Mouse (Mus musculus): ENCODE data around the gene Nlrc4. TPM values are rescaled to one million over a fixed set of nuclear protein-coding genes. Genes with fewer than 3 reads are reported as not detected.

Gene Nlrc4
- total RNA-seq, 2 experiments from 2014 or later, result 0.09 to 0.23 TPM

Other genes with a start within 250 kb of the Nlrc4 start
- gene Memo1, start 163.6 kb downstream of the Nlrc4 start, total RNA-seq (2021), result 10 to 100 TPM; 53.1 to 60.0 TPM
- 10 to 100 TPM; 50.0 to 57.8 TPM for gene Dpy30, start 135.2 kb downstream of the Nlrc4 start, total RNA-seq (2021)
- 10 to 100 TPM; 61.4 to 70.0 TPM for gene Spast, start 120.2 kb downstream of the Nlrc4 start, total RNA-seq (2021)
- 10 to 100 TPM; 18.1 to 19.3 TPM for gene Slc30a6, start 63.5 kb downstream of the Nlrc4 start, total RNA-seq (2021)
- gene Yipf4, start 30.4 kb upstream of the Nlrc4 start, total RNA-seq (2021), result 10 to 100 TPM; 81.4 to 83.7 TPM
- 100 to 1,000 TPM; 152 TPM for gene Birc6, start 69.2 kb upstream of the Nlrc4 start, total RNA-seq (2021)